Mouse (Mus musculus) C3H10T1/2 (cell line): ENCODE results near the gene D6Ertd527e. TPM values are rescaled to one million over a fixed set of nuclear protein-coding genes. Genes with fewer than 3 reads are reported as not detected.

Experiments used
- polyA plus RNA-seq, 2 experiments: library from polyadenylated mRNA; unstranded; fragments of >200 nt; fragmentation: generic; extraction: Trizol; gene quantifications; one replicate each; pipeline ENCODE4 v1.2.1; 2012; ENCODE audit warnings: missing spikeins in 2 of 2

D6Ertd527e gene
- polyA plus RNA-seq, result under 1 TPM; 0.01 to 0.14 TPM

GRCm38 (mm10) chr6:87104123-87104796, at the start of gene D6Ertd527e:
Gene D6Ertd527e (plus strand): TSS chr6:87104746.

Other genes starting within 250 kb of the D6Ertd527e start
- 10 to 100 TPM; 37.3 to 95.0 TPM for gene Nfu1, start 95.5 kb upstream of the D6Ertd527e start, polyA plus RNA-seq
- 1 to 10 TPM in 1 of 2 experiments, under 1 TPM in 1; 0.85 to 9.8 TPM for gene Gfpt1, start 61.9 kb upstream of the D6Ertd527e start, polyA plus RNA-seq
- 10 to 100 TPM in 1 of 2 experiments, under 1 TPM in 1; 0.59 to 15.2 TPM for gene Antxr1, start 231.1 kb downstream of the D6Ertd527e start, polyA plus RNA-seq
- gene Gkn1, start 246.2 kb downstream of the D6Ertd527e start, polyA plus RNA-seq, result not detected